Mouse (Mus musculus) kidney, adult 2 months (tissue): Measurements from ENCODE around the gene Stx17.

ENCODE experiments used
- CTCF ChIP-seq: fragments of 200-500 bp; conservative IDR thresholded peaks from 2 replicates; pipeline ENCODE4 v1.5.1; 2011; ENCODE audit warnings: low read depth, mild to moderate bottlenecking, control low read depth, low read length, moderate library complexity, mixed read lengths; ENCODE audit not compliant: insufficient read depth, insufficient read length
- POLR2A ChIP-seq: fragments of 200-500 bp; IDR thresholded peaks from one replicate; pipeline ENCODE4 v1.6.1; 2011; ENCODE audit warnings: low read depth, low read length, control low read depth

- no peak for TF ChIP-seq POLR2A
- TF ChIP-seq CTCF = no peak
Observed at GRCm38 (mm10) chr4:48163851-48164250, 39.1 kb downstream of the Stx17 start.
